Mouse (Mus musculus) gastrocnemius, postnatal 4 days (tissue): ENCODE results near the gene Colgalt1. TPM values are rescaled to one million over a fixed set of nuclear protein-coding genes. Genes with fewer than 3 reads are reported as not detected.
A peak's percentile ranks its signal among the peaks of the same experiment; 100 is the strongest.

Experiments used
- DNase-seq, 2 experiments: peaks; one replicate each; pipeline ENCODE4 v3.0.0; 2021 to 2022; ENCODE audit warnings: low spot score in 2 of 2, mixed read lengths in 2 of 2
- long read RNA-seq, 2 experiments: library from polyadenylated mRNA; stranded (forward); transcript quantifications; one replicate each; pipeline ENCODE4 v2.0.0; 2021
- total RNA-seq, 2 experiments: library from RNA; stranded (reverse); gene quantifications; 2 replicates each; pipeline ENCODE4 v1.2.3; 2021

Colgalt1 gene
- 10 to 100 TPM; 63.9 to 77.4 TPM for total RNA-seq
- long read RNA-seq, experiment 1, transcript Colgalt1-201 (12 exons, 3,207 nt) = major isoform, 124 of 158 reads
- long read RNA-seq, experiment 1, partial matches to known transcripts = 9 of 158 reads
- long read RNA-seq, experiment 1, other reads (novel, unspliced or antisense) = 25 of 158 reads
- long read RNA-seq, experiment 2, transcript Colgalt1-201 (12 exons, 3,207 nt) = major isoform, 149 of 199 reads
- long read RNA-seq, experiment 2, partial matches to known transcripts = 24 of 199 reads
- long read RNA-seq, experiment 2, other reads (novel, unspliced or antisense) = 26 of 199 reads

DNA sequence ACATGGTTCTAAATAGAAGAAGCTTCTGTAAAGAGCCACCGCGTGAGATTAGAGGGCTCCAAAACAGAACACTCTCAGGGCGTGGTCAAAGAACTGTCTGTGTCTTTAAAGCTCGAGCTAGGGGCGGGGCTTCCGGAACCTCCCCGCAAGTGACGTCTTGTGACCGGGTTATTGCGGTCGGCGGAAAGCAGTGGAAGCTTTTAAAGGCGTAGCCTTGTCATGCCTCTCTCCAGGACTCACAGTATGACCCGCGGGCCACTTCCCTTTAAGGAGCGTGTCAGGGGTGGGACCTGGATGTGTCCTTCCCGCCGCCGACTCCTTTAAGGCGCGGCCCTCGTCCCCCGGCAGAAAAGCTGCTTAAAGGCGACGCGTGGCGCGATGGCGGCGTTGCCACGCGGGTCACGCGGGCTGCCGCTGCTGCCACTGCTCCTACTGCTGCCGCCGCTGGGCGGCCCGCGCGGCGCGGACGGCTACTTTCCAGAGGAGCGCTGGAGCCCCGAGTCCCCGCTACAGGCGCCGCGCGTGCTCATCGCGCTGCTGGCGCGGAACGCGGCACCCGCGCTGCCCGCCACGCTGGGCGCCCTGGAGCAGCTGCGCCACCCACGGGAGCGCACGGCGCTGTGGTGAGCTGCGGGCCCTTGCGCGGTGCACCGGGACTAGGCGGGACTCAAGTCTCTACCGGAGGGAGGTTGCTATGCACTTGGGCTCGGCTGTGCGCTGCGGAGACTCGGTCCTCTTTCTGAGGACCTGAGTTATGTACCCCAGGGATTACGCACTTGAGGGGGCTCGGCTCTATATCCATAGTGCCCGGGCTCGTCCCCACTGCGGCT, at the start of gene Colgalt1:
Gene Colgalt1, plus strand, starts transcription at position 177 of the 830 bp plus-strand sequence.
- DNase-seq = peak; percentile 79 to 92

DNA sequence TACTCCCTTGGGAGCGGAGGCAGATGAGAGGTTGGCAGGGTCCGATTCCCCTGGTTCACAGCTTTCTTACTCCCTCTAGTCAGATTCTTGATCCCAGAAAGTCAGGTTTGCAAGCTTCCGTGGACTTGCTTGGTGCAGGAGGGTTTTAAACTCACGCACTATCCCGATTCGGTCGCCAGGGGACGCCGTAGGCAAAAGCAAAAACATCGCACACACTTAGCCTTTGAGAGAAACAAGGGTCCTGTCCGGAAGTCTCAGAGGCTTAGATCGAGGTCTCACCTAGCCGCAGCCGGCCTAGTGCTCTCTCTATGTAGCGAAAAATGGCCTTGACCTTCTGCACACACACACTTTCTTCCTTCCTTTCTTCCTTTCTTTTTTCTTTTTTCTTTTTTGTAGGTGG, 49.4 kb upstream of the Colgalt1 start:
- peak in 1 of 2 experiments; percentile 39 for DNase-seq

GRCm38 (mm10) chr8:71562751-71563150, 48.0 kb upstream of the Colgalt1 start:
- peak; percentile 79 to 84 for DNase-seq

- no peak for DNase-seq
Measured at GRCm38 (mm10) chr8:71563992-71564391, 46.8 kb upstream of the Colgalt1 start.

DNA sequence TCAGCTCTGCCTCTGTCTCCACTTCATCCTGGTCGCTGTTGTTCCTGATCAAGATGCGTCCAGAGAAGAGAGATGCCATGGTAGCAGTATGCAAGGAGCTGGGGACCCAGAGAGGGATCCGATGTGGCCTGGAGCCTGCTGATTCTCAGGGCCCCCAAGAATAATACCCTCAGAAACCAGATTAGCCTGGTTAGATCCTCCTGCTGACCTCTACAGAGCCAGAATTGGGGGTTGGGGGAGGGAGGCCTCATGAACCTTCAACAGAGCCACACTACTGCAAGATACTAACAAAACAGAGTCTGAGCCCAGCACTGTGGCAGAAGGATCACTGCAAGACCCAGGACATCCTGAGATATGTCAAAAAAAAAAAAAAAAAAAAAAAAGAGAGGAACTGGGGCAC, 44.3 kb upstream of the Colgalt1 start, which contains the start of gene Nxnl1:
Gene Nxnl1, minus strand, starts transcription at position 101 of the 400 bp plus-strand sequence.
- no peak for DNase-seq

- DNase-seq = no peak
Measured at GRCm38 (mm10) chr8:71567587-71567986, 43.2 kb upstream of the Colgalt1 start.

GRCm38 (mm10) chr8:71568387-71568937, 42.3 kb upstream of the Colgalt1 start, which contains the start of gene Slc27a1:
Gene Slc27a1 (plus strand): TSS chr8:71568882.
- peak; percentile 61 to 71 for DNase-seq

DNA sequence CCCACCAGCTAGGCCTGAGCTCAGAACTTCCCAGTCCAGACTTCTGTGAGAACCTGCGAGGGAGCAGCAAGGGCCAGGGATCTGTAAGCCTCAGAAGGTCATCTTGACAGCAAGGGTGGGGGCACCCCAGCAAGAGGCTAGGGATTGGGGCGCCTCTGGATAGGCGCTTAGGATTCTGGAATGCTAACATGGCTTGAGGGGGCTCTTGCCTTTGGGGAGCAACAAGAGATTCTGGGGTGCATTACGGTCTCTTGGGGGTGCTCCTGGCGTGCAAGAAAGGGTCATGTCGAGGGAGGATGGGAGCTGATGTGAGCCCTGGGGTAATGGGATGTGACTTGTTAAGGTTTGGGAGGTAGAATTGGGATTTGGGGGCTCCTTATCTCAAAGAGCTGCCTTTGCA, 41.9 kb upstream of the Colgalt1 start:
- no peak for DNase-seq

DNA sequence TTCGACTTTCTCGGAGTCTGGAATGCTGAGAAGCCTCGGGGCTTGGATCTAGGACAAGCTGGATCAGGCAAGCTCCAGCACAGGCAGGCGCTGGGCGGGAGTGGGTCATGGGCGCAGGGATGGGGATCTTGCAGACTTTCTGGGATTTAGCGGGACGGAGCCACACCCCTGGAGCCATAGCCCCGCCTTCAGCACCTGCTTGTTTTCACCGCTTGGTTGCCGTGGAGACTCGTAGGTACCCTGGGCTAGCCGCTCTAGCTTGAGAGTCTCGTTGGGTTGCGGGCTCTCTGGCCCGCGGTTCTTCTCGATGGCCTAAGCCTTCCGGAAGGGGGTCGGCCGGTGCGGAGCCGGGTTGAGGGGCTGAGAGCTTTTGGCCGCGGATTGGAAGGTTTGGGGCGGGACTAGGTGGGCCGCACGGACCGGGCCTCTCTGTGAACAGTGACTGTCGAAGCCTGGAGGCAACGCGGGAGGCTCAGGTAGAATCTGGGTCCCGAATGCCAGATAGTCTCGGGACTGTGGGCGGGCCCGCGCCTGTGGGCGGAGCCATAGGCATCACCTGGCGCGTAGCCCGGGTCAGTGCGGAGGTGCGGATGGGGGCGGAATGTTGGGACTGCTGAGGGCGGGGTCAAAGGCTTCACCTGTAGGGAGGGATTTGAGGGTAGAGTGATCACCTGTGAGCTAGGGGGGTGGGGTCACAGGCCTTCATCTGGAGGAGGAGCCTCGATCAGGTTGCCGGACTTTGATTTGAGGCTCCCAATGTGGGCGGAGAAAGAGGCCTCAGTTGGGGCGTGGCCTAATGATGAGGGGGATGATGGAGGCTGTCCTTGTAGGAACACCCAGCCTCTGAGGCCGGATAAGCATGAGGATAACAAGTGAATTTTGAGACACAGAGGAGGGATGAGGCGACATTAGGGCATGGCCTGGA, 41.2 kb upstream of the Colgalt1 start:
- peak; percentile 43 to 79 for DNase-seq

GRCm38 (mm10) chr8:71570291-71570954, 40.4 kb upstream of the Colgalt1 start:
- peak; percentile 60 to 87 for DNase-seq

DNA sequence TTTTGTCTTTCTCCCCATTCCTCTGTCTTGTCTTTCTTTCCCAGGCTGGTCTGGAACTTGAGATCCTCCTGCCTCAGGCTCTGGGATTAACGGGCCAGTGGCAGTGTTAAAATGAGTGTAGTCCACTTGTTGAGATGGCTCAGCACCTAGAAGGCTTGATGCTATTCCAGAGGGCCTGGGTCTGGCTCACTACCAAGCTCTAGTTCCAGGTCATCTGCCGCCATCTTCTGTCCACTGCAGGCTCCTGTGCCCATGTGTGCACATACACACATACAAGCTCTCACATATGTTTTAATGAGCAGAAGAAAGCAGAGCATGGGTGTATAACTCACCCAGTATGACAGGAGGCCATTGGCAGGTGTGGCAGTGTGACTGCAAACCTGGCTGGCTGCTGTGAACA, 38.7 kb upstream of the Colgalt1 start:
- no peak for DNase-seq

- peak in 1 of 2 experiments; percentile 60 for DNase-seq
Measured at GRCm38 (mm10) chr8:71572847-71573633, 37.8 kb upstream of the Colgalt1 start.

DNA sequence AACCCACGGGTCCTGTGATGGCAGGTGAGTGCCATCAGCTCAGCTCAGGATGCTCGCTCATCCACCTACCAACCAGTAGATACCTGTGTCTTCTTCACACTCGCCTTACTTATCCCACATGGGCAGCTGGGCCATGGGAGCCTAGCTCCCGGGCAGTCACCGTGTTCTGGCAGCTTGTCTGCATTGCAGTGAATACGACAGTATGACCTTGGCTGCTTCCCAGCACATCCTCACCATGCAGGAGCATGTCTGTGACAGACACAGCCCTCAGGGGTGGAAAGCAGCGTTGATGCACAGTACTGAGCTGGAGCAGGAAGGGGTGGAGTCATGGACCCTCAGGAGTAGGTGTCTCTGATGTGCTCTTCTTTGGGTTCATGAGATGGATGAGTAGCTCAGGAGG, 36.4 kb upstream of the Colgalt1 start:
- no peak for DNase-seq

GRCm38 (mm10) chr8:71575020-71575419, 35.8 kb upstream of the Colgalt1 start:
- DNase-seq = no peak

DNA sequence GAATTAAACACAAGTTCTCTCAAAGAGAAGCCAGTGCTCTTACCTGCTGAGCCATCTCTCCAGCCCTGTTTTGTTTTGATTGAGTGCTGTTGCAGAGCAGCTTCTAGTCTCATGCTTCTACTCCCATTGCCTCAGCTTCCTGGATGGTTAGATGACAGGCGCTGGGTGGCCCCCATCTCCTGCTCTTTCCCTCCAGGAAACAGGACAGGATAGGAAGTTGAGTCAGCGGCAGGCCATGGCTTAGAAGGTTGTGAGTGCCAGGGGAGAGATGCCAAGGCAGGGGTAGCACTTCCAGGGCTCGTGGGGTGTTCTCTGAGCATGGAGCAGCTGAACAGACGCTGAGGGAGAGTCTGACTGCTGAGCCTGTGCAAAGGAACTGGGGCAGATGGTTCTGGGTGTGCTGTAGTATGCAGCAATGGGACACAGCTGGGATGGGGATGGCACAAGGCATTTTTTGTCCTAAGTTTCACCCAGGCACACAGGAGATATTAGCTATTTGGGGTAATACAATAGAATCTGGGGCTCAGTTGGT, 32.9 kb upstream of the Colgalt1 start:
- DNase-seq = no peak

DNA sequence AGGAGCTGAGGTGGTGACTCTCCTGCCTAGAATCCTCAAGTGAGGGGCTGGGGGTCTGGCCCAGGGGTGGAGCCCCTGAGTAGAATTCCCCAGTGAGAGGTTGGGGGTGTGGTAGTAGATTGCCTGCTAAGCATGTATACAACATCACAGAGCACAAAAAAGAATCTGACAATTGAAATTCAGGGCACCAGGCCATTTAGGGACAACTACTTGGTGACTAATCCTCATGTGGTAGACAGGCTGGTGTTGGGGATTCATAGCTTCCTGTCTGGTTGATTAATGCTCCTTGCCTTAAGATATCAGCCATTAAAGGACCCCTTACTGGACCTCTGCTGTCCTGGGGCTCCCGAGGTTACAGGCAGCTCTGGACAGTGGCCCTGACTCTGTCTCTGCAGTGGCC, 31.8 kb upstream of the Colgalt1 start:
- no peak for DNase-seq

DNA sequence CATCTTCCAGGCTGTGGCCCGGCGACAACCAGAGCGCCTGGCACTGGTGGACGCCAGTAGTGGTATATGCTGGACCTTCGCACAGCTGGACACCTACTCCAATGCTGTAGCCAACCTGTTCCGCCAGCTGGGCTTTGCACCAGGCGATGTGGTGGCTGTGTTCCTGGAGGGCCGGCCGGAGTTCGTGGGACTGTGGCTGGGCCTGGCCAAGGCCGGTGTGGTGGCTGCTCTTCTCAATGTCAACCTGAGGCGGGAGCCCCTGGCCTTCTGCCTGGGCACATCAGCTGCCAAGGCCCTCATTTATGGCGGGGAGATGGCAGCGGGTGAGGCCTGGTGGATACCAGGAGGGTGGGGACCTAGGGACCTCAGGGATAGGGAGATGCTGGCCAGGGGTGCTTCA, 31.3 kb upstream of the Colgalt1 start:
- DNase-seq = no peak

- DNase-seq = no peak
Measured at GRCm38 (mm10) chr8:71580201-71580600, 30.6 kb upstream of the Colgalt1 start.

GRCm38 (mm10) chr8:71586891-71587290, 23.9 kb upstream of the Colgalt1 start:
- DNase-seq = no peak
